Mouse (Mus musculus) cerebellum, adult 2 months (tissue): ENCODE results near the gene Inpp5d. TPM values are rescaled to one million over a fixed set of nuclear protein-coding genes. Genes with fewer than 3 reads are reported as not detected.

Experiments used
- DNase-seq, 2 experiments: peaks; one replicate each; pipeline ENCODE4 v3.0.0; 2021
- H3K27ac ChIP-seq: fragments of 200-500 bp; 2 replicates; pipeline ENCODE4 v1.5.1; 2012; ENCODE audit warnings: low read length, control low read depth, inconsistent platforms; ENCODE audit not compliant: insufficient read depth
- H3K27me3 ChIP-seq: fragments of 200-500 bp; 2 replicates; pipeline ENCODE4 v1.6.1; 2012; ENCODE audit warnings: inconsistent platforms, mild to moderate bottlenecking, low read length, moderate library complexity; ENCODE audit not compliant: control insufficient read depth, insufficient read depth
- H3K4me1 ChIP-seq: fragments of 200-500 bp; 2 replicates; pipeline ENCODE4 v1.6.1; 2011; ENCODE audit warnings: low read length; ENCODE audit not compliant: control insufficient read depth, insufficient read depth
- H3K4me3 ChIP-seq: fragments of 200-500 bp; replicated peaks from 2 replicates; pipeline ENCODE3; 2011; ENCODE audit warnings: mild to moderate bottlenecking, low read depth, low read length, control low read depth; ENCODE audit not compliant: insufficient read depth
- CTCF ChIP-seq: fragments of 200-500 bp; IDR thresholded peaks from 2 replicates; pipeline ENCODE4 v1.5.1; 2011; ENCODE audit warnings: low read depth, mild to moderate bottlenecking, control low read depth, low read length, moderate library complexity, borderline replicate concordance; ENCODE audit not compliant: insufficient read depth
- POLR2A ChIP-seq: fragments of 200-500 bp; IDR thresholded peaks from 2 replicates; pipeline ENCODE4 v1.6.1; 2011; ENCODE audit warnings: low read length, control low read depth, borderline replicate concordance; ENCODE audit not compliant: insufficient read depth
- WGBS: fragments of 180-500 bp; shearing (Covaris S2); methylation state at CpG from one replicate; pipeline ENCODE4 v1.1.7; 2018; 5-methylcytosine and 5-hydroxymethylcytosine counted together
- polyA plus RNA-seq: library from polyadenylated mRNA; depleted of rRNA; stranded (reverse); fragments of >200 nt; gene quantifications from 2 replicates; pipeline ENCODE4 v1.2.3, GENCODE M21; 2012

The Inpp5d gene
- polyA plus RNA-seq, 1 experiment, result 4.7 TPM

DNA sequence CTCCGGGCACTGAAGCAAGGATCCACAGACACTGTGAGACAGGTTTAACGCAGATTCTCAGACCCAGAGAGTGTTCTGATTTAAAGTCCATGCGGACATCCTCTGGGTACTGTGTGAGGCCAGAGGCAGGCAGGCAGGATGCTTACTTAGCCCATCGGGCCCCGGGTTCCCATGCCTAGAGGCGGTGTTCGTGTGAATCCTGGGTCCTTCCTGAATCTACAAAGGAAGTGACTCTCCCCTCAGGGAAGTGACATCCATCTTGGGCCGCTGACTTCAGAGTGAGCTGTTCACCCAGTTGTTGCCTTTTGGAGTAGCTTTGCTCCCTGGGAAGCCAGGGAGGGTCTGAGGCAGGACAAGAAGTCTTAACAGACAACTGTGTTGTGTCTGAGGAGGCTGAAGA, 19.6 kb downstream of the Inpp5d start:
- Histone ChIP-seq H3K4me3 (no peak overlapping the region), H3K27me3 (no peaks in the 10 kb centered on the region), H3K4me1 (no peaks in the 10 kb centered on the region), H3K27ac (no peak overlapping the region)
- DNase-seq, result no peak
- TF ChIP-seq CTCF, result no peak
- TF ChIP-seq POLR2A, result no peak
- 92% methylated on average over 8 of the region's 8 CpGs for WGBS

DNA sequence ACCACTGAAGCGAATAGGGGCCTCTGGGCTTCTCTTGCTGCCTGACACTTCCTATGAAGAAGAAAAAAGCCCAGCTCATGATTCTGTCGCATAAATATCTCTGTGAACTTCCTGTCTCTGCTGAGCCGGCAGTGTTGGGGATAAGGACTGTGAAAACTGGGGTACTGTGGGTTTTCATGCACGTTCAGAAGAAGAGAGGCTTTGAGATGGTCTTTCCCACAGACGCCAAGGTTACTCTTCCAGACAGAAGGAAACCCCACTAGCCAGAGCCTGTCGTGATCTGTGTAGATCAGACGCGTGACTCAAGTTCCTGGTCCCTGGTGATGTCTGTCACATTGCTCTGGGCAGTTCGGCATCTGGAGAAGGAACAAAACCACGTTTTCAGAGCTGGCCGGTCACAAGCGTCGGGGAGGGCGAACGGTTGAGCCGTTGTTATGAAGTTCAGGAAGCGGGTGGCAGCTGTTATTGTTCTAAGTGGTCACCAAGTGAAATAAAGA, 20.1 kb downstream of the Inpp5d start:
- Histone ChIP-seq H3K27me3 (no peaks in the 10 kb centered on the region), H3K4me3 (no peak overlapping the region), H3K27ac (no peak overlapping the region), H3K4me1 (no peaks in the 10 kb centered on the region)
- no peak for TF ChIP-seq POLR2A
- TF ChIP-seq CTCF, result no peak
- WGBS, result 60% methylated on average over 17 of the region's 17 CpGs
- no peak for DNase-seq

DNA sequence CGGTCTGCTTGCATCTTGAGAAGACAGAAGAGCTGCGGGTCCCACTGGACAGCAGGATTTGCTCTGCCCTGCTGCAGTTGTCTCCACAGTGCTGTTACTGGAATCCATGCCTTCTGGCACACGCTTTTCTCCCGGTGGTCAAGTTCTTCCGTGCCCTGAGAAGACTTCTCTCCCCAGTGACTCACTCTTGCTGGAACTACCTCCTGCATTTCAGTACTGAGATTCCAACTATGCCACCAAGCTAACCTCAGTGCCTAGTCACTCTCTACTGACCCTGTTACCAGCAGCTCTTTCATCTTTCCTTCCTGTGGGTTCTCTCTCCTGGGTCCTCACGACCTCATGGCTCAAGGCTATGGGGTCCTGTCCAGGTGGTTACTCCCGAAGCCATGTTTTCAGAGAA, 22.9 kb downstream of the Inpp5d start:
- 51% methylated on average over 7 of the region's 7 CpGs for WGBS
- no peaks in the 10 kb centered on the region for H3K4me1 ChIP-seq
- TF ChIP-seq CTCF (no peak), POLR2A (no peak)
- H3K27ac ChIP-seq, result no peak overlapping the region
- no peak overlapping the region for H3K4me3 ChIP-seq
- no peaks in the 10 kb centered on the region for H3K27me3 ChIP-seq
- no peak for DNase-seq

DNA sequence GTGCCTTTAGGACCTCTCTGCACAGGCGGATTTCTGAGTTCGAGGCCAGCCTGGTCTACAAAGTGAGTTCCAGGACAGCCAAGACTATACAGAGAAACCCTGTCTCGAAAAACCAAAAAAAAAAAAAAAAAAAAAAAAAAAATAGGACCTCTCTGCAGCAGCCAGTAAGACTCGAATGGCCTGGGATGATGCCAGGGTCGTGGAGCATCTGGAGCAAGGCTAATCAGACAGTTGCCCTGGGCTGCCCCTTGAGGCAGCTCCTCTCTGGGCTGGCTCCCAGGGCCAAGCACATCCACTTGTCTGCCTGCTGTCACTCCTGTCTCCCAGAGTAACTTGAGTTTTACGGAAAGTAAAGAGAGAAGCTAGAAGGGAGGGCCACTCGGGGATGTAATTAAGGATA, 24.9 kb downstream of the Inpp5d start:
- no peak for DNase-seq
- Histone ChIP-seq H3K27me3 (no peaks in the 10 kb centered on the region), H3K4me1 (no peaks in the 10 kb centered on the region), H3K27ac (no peak overlapping the region), H3K4me3 (no peak overlapping the region)
- no peak for TF ChIP-seq CTCF
- TF ChIP-seq POLR2A, result no peak
- 32% methylated on average over 7 of the region's 7 CpGs for WGBS

DNA sequence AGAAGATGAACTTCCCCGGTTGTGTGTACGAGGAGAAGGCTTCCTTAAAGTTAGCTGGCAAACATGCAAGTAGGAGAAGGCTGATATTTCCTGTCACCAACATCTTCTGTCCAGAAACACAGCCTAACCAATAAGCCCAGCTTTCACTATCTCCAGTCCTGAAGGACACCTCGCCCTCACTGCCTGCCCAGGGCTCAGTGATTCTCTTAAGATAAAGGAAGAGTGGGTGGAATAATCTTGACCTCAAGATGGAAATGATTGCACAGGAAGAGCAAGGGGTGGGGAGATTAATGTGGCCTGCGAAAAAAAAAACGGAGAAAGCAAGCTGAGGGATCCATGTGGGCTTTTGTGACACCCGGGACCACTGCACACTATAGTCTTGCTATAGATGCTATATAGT, 25.6 kb downstream of the Inpp5d start:
- H3K4me1 ChIP-seq, result no peaks in the 10 kb centered on the region
- WGBS, result 77% methylated on average over 6 of the region's 6 CpGs
- TF ChIP-seq CTCF, result no peak
- no peak for TF ChIP-seq POLR2A

DNA sequence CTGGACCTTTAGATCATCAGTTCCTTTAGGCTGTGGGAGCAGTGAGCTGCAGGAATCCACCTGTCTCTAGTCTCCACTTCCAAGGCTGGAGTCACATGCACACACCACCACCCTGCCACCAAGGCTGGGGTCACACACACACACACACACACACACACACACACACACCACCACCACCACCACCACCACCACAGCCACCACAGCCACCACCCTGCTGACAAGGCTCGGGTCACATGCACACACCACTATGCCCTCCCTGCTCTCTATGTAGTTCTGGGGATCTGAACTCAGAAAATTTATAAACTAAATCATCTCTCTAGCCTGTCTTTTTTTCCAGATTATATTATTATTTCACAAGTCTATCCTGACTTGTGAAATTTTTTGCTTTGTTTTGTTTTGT, 27.7 kb downstream of the Inpp5d start:
- TF ChIP-seq POLR2A (no peak), CTCF (no peak)
- H3K27ac ChIP-seq, result no peak overlapping the region
- no peak for DNase-seq
- no peaks in the 10 kb centered on the region for H3K27me3 ChIP-seq
- H3K4me3 ChIP-seq, result no peak overlapping the region
- H3K4me1 ChIP-seq, result no peaks in the 10 kb centered on the region
- 64% methylated on average over 1 of the region's 1 CpGs for WGBS

More for the DNA sequence above, 25.6 kb downstream of the Inpp5d start:
- H3K27ac ChIP-seq, result no peak overlapping the region
- DNase-seq, result no peak
- no peaks in the 10 kb centered on the region for H3K27me3 ChIP-seq
- no peak overlapping the region for H3K4me3 ChIP-seq

DNA sequence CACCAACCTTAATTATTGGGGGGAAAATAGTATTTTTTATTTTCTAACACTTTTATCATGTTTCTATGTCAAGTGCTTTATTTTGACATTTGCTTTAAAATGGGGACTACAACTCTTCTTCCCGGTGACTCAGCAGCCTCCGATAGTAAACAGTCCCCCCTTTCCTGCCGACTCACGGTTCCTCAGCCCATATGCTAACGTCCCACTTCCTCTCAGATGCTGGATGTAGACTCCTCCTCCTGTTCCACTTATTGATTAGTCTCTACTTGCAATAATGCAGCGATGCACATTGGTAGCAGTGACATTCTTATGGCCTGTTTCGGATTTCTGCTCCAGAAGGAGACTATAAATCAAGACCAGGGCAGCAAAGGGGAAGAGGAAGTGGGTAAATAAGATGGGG, 28.5 kb downstream of the Inpp5d start:
- 80% methylated on average over 7 of the region's 7 CpGs for WGBS
- Histone ChIP-seq H3K27me3 (no peaks in the 10 kb centered on the region), H3K4me1 (no peaks in the 10 kb centered on the region), H3K27ac (no peak overlapping the region), H3K4me3 (no peak overlapping the region)
- TF ChIP-seq CTCF (no peak), POLR2A (no peak)
- no peak for DNase-seq

DNA sequence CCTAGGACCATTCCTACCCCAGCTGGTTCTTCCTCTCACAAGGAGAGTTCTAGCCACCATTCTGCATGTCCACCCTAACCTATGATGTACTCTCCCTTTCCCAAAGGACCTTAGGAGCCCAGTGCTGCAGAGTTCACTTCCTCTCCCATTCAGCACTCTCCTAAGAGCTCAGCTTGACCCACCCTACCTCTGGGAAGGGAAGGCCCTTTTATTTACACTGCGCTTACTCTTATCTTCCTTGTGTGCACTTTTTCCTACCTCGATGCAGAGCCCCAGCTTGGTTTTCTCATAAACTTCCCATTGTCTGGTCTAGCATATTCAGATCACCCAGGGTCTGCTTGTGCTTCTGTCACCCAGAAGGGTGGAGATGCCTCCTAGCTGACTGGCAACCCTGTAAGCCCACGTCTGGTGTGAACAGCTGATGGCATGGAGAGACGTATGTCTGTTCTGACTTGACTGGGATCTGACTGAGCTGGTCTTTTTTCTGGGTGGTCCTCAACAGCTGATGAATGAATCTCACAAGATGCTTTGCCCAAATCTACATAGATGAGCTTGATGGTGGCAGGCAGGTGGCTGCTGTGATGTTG, 29.2 kb downstream of the Inpp5d start:
- H3K27ac ChIP-seq, result no peak overlapping the region
- DNase-seq, result no peak
- H3K4me3 ChIP-seq, result no peak overlapping the region
- TF ChIP-seq CTCF (no peak), POLR2A (no peak)
- WGBS, result 62% methylated on average over 4 of the region's 4 CpGs
- no peaks in the 10 kb centered on the region for H3K4me1 ChIP-seq
- H3K27me3 ChIP-seq, result no peaks in the 10 kb centered on the region
